Comparison of ENCODE assay signal across 11 mouse cellular contexts in genomic region chr7:127748235-127748560, GRCm38 (mm10). TPM values are rescaled to one million over a fixed set of nuclear protein-coding genes. Genes with fewer than 3 reads are reported as not detected.
DNase-seq lines count a peak whose midpoint lies in the region; ATAC-seq lines count a peak whose summit lies in the region.
"Had no signal": no experiment of that assay in that cellular context is flagged by ENCODE, and none has a peak within 500 bp of the region (broad histone marks: within the 10 kb centered on the region; RNA-seq: fewer than 3 reads in every experiment).

No protein-coding gene starts in this region.

- H3K9me3 ChIP-seq in kidney, embryonic 16.5 days (ENCODE audit: low read length): no peaks in the 10 kb centered on the region
- no peaks in the 10 kb centered on the region for H3K9me3 ChIP-seq in embryonic facial prominence, embryonic 13.5 days
- no peaks in the 10 kb centered on the region for H3K9me3 ChIP-seq in hindbrain, embryonic 12.5 days (replicated peaks)
- H3K9me3 ChIP-seq in midbrain, embryonic 14.5 days (ENCODE audit: control insufficient read depth, low read length): no peaks in the 10 kb centered on the region

- no peaks in the 10 kb centered on the region for H3K27me3 ChIP-seq in kidney, embryonic 16.5 days (ENCODE audit: insufficient read depth, low read length)
- H3K27me3 ChIP-seq in embryonic facial prominence, embryonic 13.5 days: no peaks in the 10 kb centered on the region
- H3K27me3 ChIP-seq in hindbrain, embryonic 12.5 days: no peaks in the 10 kb centered on the region
- H3K27me3 ChIP-seq in midbrain, embryonic 14.5 days (ENCODE audit: control insufficient read depth, insufficient read depth, low read length): no peaks in the 10 kb centered on the region

- DNase-seq in kidney, adult 9 months: no peak
- no peak for DNase-seq in midbrain, embryonic 14.5 days
- no peak for DNase-seq in spleen, postnatal 10 days (ENCODE audit: low spot score in 2 of 2)
- DNase-seq: gastrocnemius, postnatal 10 days; lung, postnatal 10 days had no signal

- H3K27ac ChIP-seq in kidney, embryonic 16.5 days (ENCODE audit: low read length): no peak overlapping the region
- H3K27ac ChIP-seq in embryonic facial prominence, embryonic 13.5 days: no peak overlapping the region
- no peak overlapping the region for H3K27ac ChIP-seq in hindbrain, embryonic 12.5 days
- H3K27ac ChIP-seq in midbrain, embryonic 14.5 days (replicated peaks; ENCODE audit: low read depth, low read length): no peak overlapping the region

- peaks cover 52% of the 10 kb centered on the region for H3K36me3 ChIP-seq in kidney, embryonic 16.5 days (ENCODE audit: insufficient read depth, low read length)
- H3K36me3 ChIP-seq in embryonic facial prominence, embryonic 13.5 days: peaks cover 55% of the 10 kb centered on the region
- H3K36me3 ChIP-seq in hindbrain, embryonic 12.5 days: peaks cover 53% of the 10 kb centered on the region
- H3K36me3 ChIP-seq in midbrain, embryonic 14.5 days (ENCODE audit: control insufficient read depth, insufficient read depth, low read length): peaks cover 54% of the 10 kb centered on the region

- WGBS in kidney, embryonic 16.5 days: 87% methylated on average over 27 of the region's 28 CpGs
- 93% methylated on average over 28 of the region's 28 CpGs for WGBS in embryonic facial prominence, embryonic 13.5 days
- WGBS in hindbrain, embryonic 12.5 days: 94% methylated on average over 28 of the region's 28 CpGs
- 92% methylated on average over 28 of the region's 28 CpGs for WGBS in midbrain, embryonic 14.5 days

- no peak for ATAC-seq in kidney, embryonic 16.5 days (ENCODE audit: low FRiP score, low TSS enrichment)
- no peak for ATAC-seq in embryonic facial prominence, embryonic 13.5 days (ENCODE audit: insufficient number of reproducible peaks, insufficient read depth, low FRiP score, low TSS enrichment, low read depth)
- no peak for ATAC-seq in hindbrain, embryonic 12.5 days (ENCODE audit: low FRiP score)
- no peak for ATAC-seq in midbrain, embryonic 14.5 days (ENCODE audit: low FRiP score, low TSS enrichment)
- no peak for ATAC-seq in granulocyte monocyte progenitor cell, adult 5-6 weeks (replicated peaks; ENCODE audit: poor library complexity, severe bottlenecking)
- no peak for ATAC-seq in erythroblast, adult 5-6 weeks (replicated peaks; ENCODE audit: low FRiP score, poor library complexity, severe bottlenecking)

- H3K4me1 ChIP-seq in kidney, embryonic 16.5 days (ENCODE audit: insufficient read depth, low read length): peaks cover 19% of the 10 kb centered on the region
- H3K4me1 ChIP-seq in embryonic facial prominence, embryonic 13.5 days: peaks cover 34% of the 10 kb centered on the region
- H3K4me1 ChIP-seq in hindbrain, embryonic 12.5 days: peaks cover 28% of the 10 kb centered on the region
- H3K4me1 ChIP-seq in midbrain, embryonic 14.5 days (ENCODE audit: control insufficient read depth, insufficient read depth, low read length): peaks cover 18% of the 10 kb centered on the region

- 0 out of 2 replicates have a peak overlapping the region, but pooled peaks have one; percentile 76 for H3K4me2 ChIP-seq in kidney, embryonic 16.5 days (replicated peaks; ENCODE audit: low read depth, low read length)
- peak overlapping the region; percentile 85 for H3K4me2 ChIP-seq in embryonic facial prominence, embryonic 13.5 days
- peak overlapping the region; percentile 68 for H3K4me2 ChIP-seq in hindbrain, embryonic 12.5 days (replicated peaks)
- H3K4me2 ChIP-seq in midbrain, embryonic 14.5 days (ENCODE audit: low read length): peak overlapping the region; percentile 94; the same call in 1 of the 2 replicates

- no peak overlapping the region for H3K9ac ChIP-seq in kidney, embryonic 16.5 days (replicated peaks; ENCODE audit: low read length)
- H3K9ac ChIP-seq in embryonic facial prominence, embryonic 13.5 days: peak overlapping the region; percentile 93; the same call in 1 of the 2 replicates
- peak overlapping the region; percentile 8; the same call in 1 of the 2 replicates for H3K9ac ChIP-seq in hindbrain, embryonic 12.5 days
- no peak overlapping the region for H3K9ac ChIP-seq in midbrain, embryonic 14.5 days (replicated peaks; ENCODE audit: low read length)

- H3K4me3 ChIP-seq in kidney, embryonic 16.5 days (ENCODE audit: low read length): 0 out of 2 replicates have a peak overlapping the region, but pooled peaks have one; percentile 84
- peak overlapping the region; percentile 88 for H3K4me3 ChIP-seq in embryonic facial prominence, embryonic 13.5 days
- H3K4me3 ChIP-seq in hindbrain, embryonic 12.5 days: peak overlapping the region; percentile 94; the same call in 1 of the 2 replicates
- H3K4me3 ChIP-seq in midbrain, embryonic 14.5 days (replicated peaks; ENCODE audit: low read depth, low read length): peak overlapping the region; percentile 93

RNA-seq across cellular contexts. Expression of gene Fbxl19, which starts 3.9 kb away (rescaled TPM):
- polyA plus RNA-seq in kidney, embryonic 16.5 days (2015; fragmentation: Nextera tagmentation; extraction: Ambion mirVana): 5.4 TPM in 2 replicates
- polyA plus RNA-seq in embryonic facial prominence, embryonic 13.5 days (2015; fragmentation: Nextera tagmentation; extraction: Ambion mirVana): 7.5 and 8.7 TPM in 2 replicates
- 10.7 and 11.4 TPM in 2 replicates for polyA plus RNA-seq in hindbrain, embryonic 12.5 days (2016; fragmentation: Nextera tagmentation; extraction: Ambion mirVana)
- polyA plus RNA-seq in midbrain, embryonic 14.5 days (2014; fragmentation: Nextera tagmentation; extraction: Ambion mirVana): 7.4 and 15.2 TPM in 2 replicates
- total RNA-seq in granulocyte monocyte progenitor cell, adult 5-6 weeks (2014; fragmentation: Nextera tagmentation): 11.1 and 11.7 TPM in 2 replicates
- total RNA-seq in granulocyte monocyte progenitor cell, adult 5-6 weeks (2017): 13.8 and 17.7 TPM in 2 replicates
- 2.7 and 6.0 TPM in 2 replicates for total RNA-seq in erythroblast, adult 5-6 weeks (2015; ENCODE audit: low replicate concordance)
- 3.1 and 6.2 TPM in 2 replicates for total RNA-seq in erythroblast, adult 5-6 weeks (2017; ENCODE audit: low replicate concordance)

RNA-seq across cellular contexts. Expression of gene Ctf2, which starts 16.2 kb away (rescaled TPM):
- polyA plus RNA-seq in kidney, embryonic 16.5 days (2015; fragmentation: Nextera tagmentation; extraction: Ambion mirVana): 0.15 and 0.32 TPM in 2 replicates
- polyA plus RNA-seq in embryonic facial prominence, embryonic 13.5 days (2015; fragmentation: Nextera tagmentation; extraction: Ambion mirVana): 0.60 and 0.69 TPM in 2 replicates
- polyA plus RNA-seq in hindbrain, embryonic 12.5 days (2016; fragmentation: Nextera tagmentation; extraction: Ambion mirVana): 0.21 TPM in 1 of 2 replicates, not detected in the other
- 0.12 and 0.16 TPM in 2 replicates for polyA plus RNA-seq in midbrain, embryonic 14.5 days (2014; fragmentation: Nextera tagmentation; extraction: Ambion mirVana)
- not detected in 2 replicates for total RNA-seq in granulocyte monocyte progenitor cell, adult 5-6 weeks (2014; fragmentation: Nextera tagmentation)
- 0.31 TPM in 1 of 2 replicates, not detected in the other for total RNA-seq in granulocyte monocyte progenitor cell, adult 5-6 weeks (2017)
- total RNA-seq in erythroblast, adult 5-6 weeks (2015; ENCODE audit: low replicate concordance): not detected in 2 replicates
- not detected in 2 replicates for total RNA-seq in erythroblast, adult 5-6 weeks (2017; ENCODE audit: low replicate concordance)
- total RNA-seq: gastrocnemius, postnatal 10 days; neutrophil, adult 5-6 weeks had no signal

RNA-seq across cellular contexts. Expression of gene Orai3, which starts 21.4 kb away (rescaled TPM):
- polyA plus RNA-seq in kidney, embryonic 16.5 days (2015; fragmentation: Nextera tagmentation; extraction: Ambion mirVana): 31.2 and 34.8 TPM in 2 replicates
- polyA plus RNA-seq in embryonic facial prominence, embryonic 13.5 days (2015; fragmentation: Nextera tagmentation; extraction: Ambion mirVana): 16.4 and 19.0 TPM in 2 replicates
- 9.6 and 10.0 TPM in 2 replicates for polyA plus RNA-seq in hindbrain, embryonic 12.5 days (2016; fragmentation: Nextera tagmentation; extraction: Ambion mirVana)
- 2.9 and 3.4 TPM in 2 replicates for polyA plus RNA-seq in midbrain, embryonic 14.5 days (2014; fragmentation: Nextera tagmentation; extraction: Ambion mirVana)
- total RNA-seq in granulocyte monocyte progenitor cell, adult 5-6 weeks (2014; fragmentation: Nextera tagmentation): 36.8 and 41.2 TPM in 2 replicates
- total RNA-seq in granulocyte monocyte progenitor cell, adult 5-6 weeks (2017): 22.7 and 22.8 TPM in 2 replicates
- 2.9 and 9.0 TPM in 2 replicates for total RNA-seq in erythroblast, adult 5-6 weeks (2015; ENCODE audit: low replicate concordance)
- total RNA-seq in erythroblast, adult 5-6 weeks (2017; ENCODE audit: low replicate concordance): 5.7 and 9.8 TPM in 2 replicates

RNA-seq across cellular contexts. Expression of gene Setd1a, which starts 28.3 kb away (rescaled TPM):
- polyA plus RNA-seq in kidney, embryonic 16.5 days (2015; fragmentation: Nextera tagmentation; extraction: Ambion mirVana): 18.9 and 19.4 TPM in 2 replicates
- 27.0 and 33.2 TPM in 2 replicates for polyA plus RNA-seq in embryonic facial prominence, embryonic 13.5 days (2015; fragmentation: Nextera tagmentation; extraction: Ambion mirVana)
- 19.8 and 23.4 TPM in 2 replicates for polyA plus RNA-seq in hindbrain, embryonic 12.5 days (2016; fragmentation: Nextera tagmentation; extraction: Ambion mirVana)
- 24.0 and 27.3 TPM in 2 replicates for polyA plus RNA-seq in midbrain, embryonic 14.5 days (2014; fragmentation: Nextera tagmentation; extraction: Ambion mirVana)
- 59.6 and 105 TPM in 2 replicates for total RNA-seq in granulocyte monocyte progenitor cell, adult 5-6 weeks (2014; fragmentation: Nextera tagmentation)
- 11.9 and 12.4 TPM in 2 replicates for total RNA-seq in granulocyte monocyte progenitor cell, adult 5-6 weeks (2017)
- total RNA-seq in erythroblast, adult 5-6 weeks (2015; ENCODE audit: low replicate concordance): 3.8 and 18.2 TPM in 2 replicates
- 8.9 and 11.3 TPM in 2 replicates for total RNA-seq in erythroblast, adult 5-6 weeks (2017; ENCODE audit: low replicate concordance)

RNA-seq across cellular contexts. Expression of gene Ctf1, which starts 35.7 kb away (rescaled TPM):
- polyA plus RNA-seq in kidney, embryonic 16.5 days (2015; fragmentation: Nextera tagmentation; extraction: Ambion mirVana): 14.0 and 14.7 TPM in 2 replicates
- polyA plus RNA-seq in embryonic facial prominence, embryonic 13.5 days (2015; fragmentation: Nextera tagmentation; extraction: Ambion mirVana): 29.8 and 32.6 TPM in 2 replicates
- polyA plus RNA-seq in hindbrain, embryonic 12.5 days (2016; fragmentation: Nextera tagmentation; extraction: Ambion mirVana): 10.2 and 12.4 TPM in 2 replicates
- 3.5 and 4.3 TPM in 2 replicates for polyA plus RNA-seq in midbrain, embryonic 14.5 days (2014; fragmentation: Nextera tagmentation; extraction: Ambion mirVana)
- 0.73 and 1.2 TPM in 2 replicates for total RNA-seq in granulocyte monocyte progenitor cell, adult 5-6 weeks (2014; fragmentation: Nextera tagmentation)
- 0.90 and 3.2 TPM in 2 replicates for total RNA-seq in granulocyte monocyte progenitor cell, adult 5-6 weeks (2017)
- total RNA-seq in erythroblast, adult 5-6 weeks (2015; ENCODE audit: low replicate concordance): 0.63 TPM in 1 of 2 replicates, not detected in the other
- total RNA-seq in erythroblast, adult 5-6 weeks (2017; ENCODE audit: low replicate concordance): not detected in 2 replicates
- total RNA-seq: neutrophil, adult 5-6 weeks had no signal

Comparison
In these comparisons a context has a peak if more than half of its experiments do, and no peak if none do; other contexts are left out.
1. H3K9ac ChIP-seq: peak in embryonic facial prominence, embryonic 13.5 days (single experiment) and hindbrain, embryonic 12.5 days (single experiment); none in kidney, embryonic 16.5 days (single experiment) and midbrain, embryonic 14.5 days (single experiment).
2. Peak in every context shown above with its lines, with median percentiles within 50 percentile points of each other: H3K4me2 ChIP-seq and H3K4me3 ChIP-seq.